In the genomic region with DNA sequence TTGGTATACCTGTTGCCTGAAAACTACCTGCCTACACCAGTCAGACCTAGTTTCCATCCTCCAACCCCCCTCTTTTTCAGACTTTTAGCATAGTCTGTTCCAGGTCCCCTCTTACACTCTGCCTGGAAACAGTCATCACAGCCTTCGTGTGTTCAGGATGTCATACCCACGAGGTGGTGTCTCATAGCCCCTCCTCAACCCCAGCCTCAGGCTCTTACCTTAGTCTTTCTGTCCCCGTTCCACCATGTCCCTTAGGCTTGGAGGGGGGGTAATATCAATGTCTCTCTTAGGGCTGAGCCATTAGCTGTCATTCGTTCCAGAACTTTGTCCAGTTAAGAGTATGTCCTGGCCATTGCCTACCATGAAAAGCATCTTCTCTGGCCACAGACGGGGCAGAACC, we compare ENCODE assay signal across 8 mouse cellular contexts. TPM values are rescaled to one million over a fixed set of nuclear protein-coding genes. Genes with fewer than 3 reads are reported as not detected.
DNase-seq lines count a peak whose midpoint lies in the region; ATAC-seq and TF ChIP-seq lines count a peak whose summit lies in the region.

No protein-coding gene starts in this region.

- TF ChIP-seq CTCF in G1E (IDR thresholded peaks at IDR 0.05; ENCODE audit: low read depth, low read length): no peak

- H3K27ac ChIP-seq in heart, embryonic 14.5 days (replicated peaks in 1 of 2; ENCODE audit: control insufficient read depth in 1 of 2, insufficient read depth in 1 of 2, low read depth in 2 of 2, low read length in 2 of 2): no peak overlapping the region
- no peak overlapping the region for H3K27ac ChIP-seq in heart, embryonic 10.5 days
- no peak overlapping the region for H3K27ac ChIP-seq in hindbrain, embryonic 11.5 days (ENCODE audit: low read depth, low read length)
- no peak overlapping the region for H3K27ac ChIP-seq in midbrain, embryonic 13.5 days

- H3K36me3 ChIP-seq in heart, embryonic 14.5 days (ENCODE audit: control insufficient read depth, insufficient read depth, low read length): no peaks in the 10 kb centered on the region
- no peaks in the 10 kb centered on the region for H3K36me3 ChIP-seq in heart, embryonic 10.5 days
- no peaks in the 10 kb centered on the region for H3K36me3 ChIP-seq in G1E (replicated peaks)
- no peaks in the 10 kb centered on the region for H3K36me3 ChIP-seq in hindbrain, embryonic 11.5 days (ENCODE audit: control insufficient read depth, insufficient read depth, low read length)
- H3K36me3 ChIP-seq in midbrain, embryonic 13.5 days: no peaks in the 10 kb centered on the region

- H3K4me3 ChIP-seq in heart, embryonic 14.5 days (ENCODE audit: control insufficient read depth in 1 of 2, insufficient read depth in 1 of 2, low read depth in 1 of 2, low read length in 2 of 2): no peak overlapping the region
- no peak overlapping the region for H3K4me3 ChIP-seq in heart, embryonic 10.5 days
- peak overlapping the region; percentile 63; the same call in 1 of the 2 replicates for H3K4me3 ChIP-seq in G1E (ENCODE audit: low read depth, low read length)
- no peak overlapping the region for H3K4me3 ChIP-seq in hindbrain, embryonic 11.5 days (ENCODE audit: low read depth, low read length)
- H3K4me3 ChIP-seq in midbrain, embryonic 13.5 days (replicated peaks): no peak overlapping the region

- no peak overlapping the region for H3K9ac ChIP-seq in heart, embryonic 14.5 days (ENCODE audit: low read length)
- no peak overlapping the region for H3K9ac ChIP-seq in hindbrain, embryonic 11.5 days (ENCODE audit: low read depth, low read length)
- no peak overlapping the region for H3K9ac ChIP-seq in midbrain, embryonic 13.5 days (replicated peaks)

- peaks cover 5 to 6% of the 10 kb centered on the region in 2 experiments; a peak in 1 of 4 replicates for H3K4me1 ChIP-seq in heart, embryonic 14.5 days (ENCODE audit: control insufficient read depth in 2 of 2, insufficient read depth in 2 of 2, low read length in 2 of 2)
- H3K4me1 ChIP-seq in heart, embryonic 10.5 days: peaks cover 7% of the 10 kb centered on the region; the same call in 1 of the 2 replicates
- peaks cover 32% of the 10 kb centered on the region for H3K4me1 ChIP-seq in G1E (ENCODE audit: insufficient read depth, low read depth, low read length)
- no peaks in the 10 kb centered on the region for H3K4me1 ChIP-seq in hindbrain, embryonic 11.5 days (replicated peaks; ENCODE audit: control insufficient read depth, insufficient read depth, low read length)
- 0 out of 2 replicates have a peak, but pooled peaks cover 4% of the 10 kb centered on the region for H3K4me1 ChIP-seq in midbrain, embryonic 13.5 days (replicated peaks)

- H3K4me2 ChIP-seq in heart, embryonic 14.5 days (ENCODE audit: low read length): no peak overlapping the region
- H3K4me2 ChIP-seq in hindbrain, embryonic 11.5 days (replicated peaks; ENCODE audit: low read depth, low read length): no peak overlapping the region
- H3K4me2 ChIP-seq in midbrain, embryonic 13.5 days (replicated peaks): no peak overlapping the region

- no peak for DNase-seq in heart, embryonic 10.5 days (ENCODE audit: low spot score)
- DNase-seq in G1E (ENCODE audit: low spot score): no peak
- no peak for DNase-seq in hindbrain, embryonic 11.5 days (ENCODE audit: low spot score)
- DNase-seq in retina, postnatal 1 day: no peak
- DNase-seq in ovary, postnatal 14 days (ENCODE audit: low spot score): no peak
- DNase-seq in layer of hippocampus, adult 9-10 months (ENCODE audit: low spot score): no peak

- no peaks in the 10 kb centered on the region for H3K27me3 ChIP-seq in heart, embryonic 14.5 days (ENCODE audit: control insufficient read depth, insufficient read depth, low read length)
- H3K27me3 ChIP-seq in heart, embryonic 10.5 days (ENCODE audit: insufficient read depth, poor library complexity, severe bottlenecking): peaks cover 15% of the 10 kb centered on the region
- peaks cover 22% of the 10 kb centered on the region for H3K27me3 ChIP-seq in G1E (ENCODE audit: insufficient read depth, low read length)
- H3K27me3 ChIP-seq in hindbrain, embryonic 11.5 days (ENCODE audit: control insufficient read depth, insufficient read depth, low read length): no peaks in the 10 kb centered on the region
- H3K27me3 ChIP-seq in midbrain, embryonic 13.5 days: 0 out of 2 replicates have a peak, but pooled peaks cover 2% of the 10 kb centered on the region

- ATAC-seq in heart, embryonic 14.5 days (ENCODE audit: insufficient number of reproducible peaks, insufficient read depth, low FRiP score, low read depth): 0 out of 2 replicates have a peak, but pooled peaks have one; percentile 11
- no peak for ATAC-seq in G1E (ENCODE audit: extremely low read depth, insufficient number of reproducible peaks, low FRiP score, poor library complexity, severe bottlenecking)
- 0 out of 2 replicates have a peak, but pooled peaks have one; percentile 2 for ATAC-seq in hindbrain, embryonic 11.5 days (ENCODE audit: low FRiP score)
- ATAC-seq in midbrain, embryonic 13.5 days: peak; percentile 63

- H3K9me3 ChIP-seq in heart, embryonic 14.5 days (ENCODE audit: control insufficient read depth, low read length): no peaks in the 10 kb centered on the region
- H3K9me3 ChIP-seq in heart, embryonic 10.5 days: no peaks in the 10 kb centered on the region
- H3K9me3 ChIP-seq in G1E (replicated peaks): 0 out of 2 replicates have a peak, but pooled peaks cover 2% of the 10 kb centered on the region
- no peaks in the 10 kb centered on the region for H3K9me3 ChIP-seq in hindbrain, embryonic 11.5 days (ENCODE audit: control insufficient read depth, low read length)
- H3K9me3 ChIP-seq in midbrain, embryonic 13.5 days: no peaks in the 10 kb centered on the region

- 26% methylated on average over 5 of the region's 5 CpGs for WGBS in heart, embryonic 14.5 days
- 24% methylated on average over 5 of the region's 5 CpGs for WGBS in heart, embryonic 10.5 days
- 34% methylated on average over 5 of the region's 5 CpGs for WGBS in hindbrain, embryonic 11.5 days
- 29% methylated on average over 5 of the region's 5 CpGs for WGBS in midbrain, embryonic 13.5 days

RNA-seq across cellular contexts. Expression of a gene that starts 9.0 kb away (rescaled TPM):
- polyA plus RNA-seq in heart, embryonic 14.5 days (2014; fragmentation: Nextera tagmentation; extraction: Ambion mirVana): 0.78 TPM in 1 of 2 replicates, not detected in the other
- 0.62 and 0.84 TPM in 2 replicates for polyA plus RNA-seq in heart, embryonic 10.5 days (2016; fragmentation: Nextera tagmentation; extraction: Ambion mirVana)
- not detected in 2 replicates for total RNA-seq in G1E (2014; fragmentation: Nextera tagmentation)
- total RNA-seq in G1E (2017): 0.11 TPM in 1 of 2 replicates, not detected in the other
- polyA plus RNA-seq in G1E (2012): not detected in 2 replicates
- 0.26 and 0.32 TPM in 2 replicates for polyA plus RNA-seq in hindbrain, embryonic 11.5 days (2014; fragmentation: Nextera tagmentation; extraction: Ambion mirVana)
- not detected in 2 replicates for polyA plus RNA-seq in midbrain, embryonic 13.5 days (2015; fragmentation: Nextera tagmentation; extraction: Ambion mirVana)

RNA-seq across cellular contexts. Expression of a gene that starts 18.2 kb away (rescaled TPM):
- 5.7 and 9.3 TPM in 2 replicates for polyA plus RNA-seq in heart, embryonic 14.5 days (2014; fragmentation: Nextera tagmentation; extraction: Ambion mirVana)
- 4.2 and 7.1 TPM in 2 replicates for polyA plus RNA-seq in heart, embryonic 10.5 days (2016; fragmentation: Nextera tagmentation; extraction: Ambion mirVana)
- total RNA-seq in G1E (2014; fragmentation: Nextera tagmentation) (11.0 and 16.1 TPM in 2 replicates), G1E (2017) (2.8 and 3.8 TPM in 2 replicates)
- polyA plus RNA-seq in G1E (2012): 0.62 and 1.3 TPM in 2 replicates
- polyA plus RNA-seq in hindbrain, embryonic 11.5 days (2014; fragmentation: Nextera tagmentation; extraction: Ambion mirVana): 8.6 and 13.8 TPM in 2 replicates
- 13.1 and 15.3 TPM in 2 replicates for polyA plus RNA-seq in midbrain, embryonic 13.5 days (2015; fragmentation: Nextera tagmentation; extraction: Ambion mirVana)

RNA-seq across cellular contexts. Expression of a gene that starts 21.2 kb away (rescaled TPM):
- polyA plus RNA-seq in heart, embryonic 14.5 days (2014; fragmentation: Nextera tagmentation; extraction: Ambion mirVana): 72.8 and 74.9 TPM in 2 replicates
- 77.6 and 101 TPM in 2 replicates for polyA plus RNA-seq in heart, embryonic 10.5 days (2016; fragmentation: Nextera tagmentation; extraction: Ambion mirVana)
- total RNA-seq in G1E (2014; fragmentation: Nextera tagmentation) (336 and 447 TPM in 2 replicates), G1E (2017) (214 and 244 TPM in 2 replicates)
- polyA plus RNA-seq in G1E (2012): 198 and 298 TPM in 2 replicates
- 113 and 159 TPM in 2 replicates for polyA plus RNA-seq in hindbrain, embryonic 11.5 days (2014; fragmentation: Nextera tagmentation; extraction: Ambion mirVana)
- 128 and 147 TPM in 2 replicates for polyA plus RNA-seq in midbrain, embryonic 13.5 days (2015; fragmentation: Nextera tagmentation; extraction: Ambion mirVana)

RNA-seq across cellular contexts. Expression of a gene that starts 41.9 kb away (rescaled TPM):
- 0.32 and 0.36 TPM in 2 replicates for polyA plus RNA-seq in heart, embryonic 14.5 days (2014; fragmentation: Nextera tagmentation; extraction: Ambion mirVana)
- polyA plus RNA-seq in heart, embryonic 10.5 days (2016; fragmentation: Nextera tagmentation; extraction: Ambion mirVana): 0.18 TPM in 1 of 2 replicates, not detected in the other
- total RNA-seq in G1E (2014; fragmentation: Nextera tagmentation) (not detected in 2 replicates), G1E (2017) (not detected in 2 replicates)
- polyA plus RNA-seq in G1E (2012): not detected in 2 replicates
- not detected in 2 replicates for polyA plus RNA-seq in hindbrain, embryonic 11.5 days (2014; fragmentation: Nextera tagmentation; extraction: Ambion mirVana)
- polyA plus RNA-seq in midbrain, embryonic 13.5 days (2015; fragmentation: Nextera tagmentation; extraction: Ambion mirVana): 0.14 and 0.32 TPM in 2 replicates

RNA-seq across cellular contexts. Expression of a gene that starts 51.7 kb away (rescaled TPM):
- 0.38 and 0.62 TPM in 2 replicates for polyA plus RNA-seq in heart, embryonic 14.5 days (2014; fragmentation: Nextera tagmentation; extraction: Ambion mirVana)
- 0.23 and 0.29 TPM in 2 replicates for polyA plus RNA-seq in heart, embryonic 10.5 days (2016; fragmentation: Nextera tagmentation; extraction: Ambion mirVana)
- total RNA-seq in G1E (2014; fragmentation: Nextera tagmentation) (not detected in 2 replicates), G1E (2017) (0.41 and 0.44 TPM in 2 replicates)
- 0.06 and 0.10 TPM in 2 replicates for polyA plus RNA-seq in G1E (2012)
- polyA plus RNA-seq in hindbrain, embryonic 11.5 days (2014; fragmentation: Nextera tagmentation; extraction: Ambion mirVana): 0.29 and 0.94 TPM in 2 replicates
- polyA plus RNA-seq in midbrain, embryonic 13.5 days (2015; fragmentation: Nextera tagmentation; extraction: Ambion mirVana): 0.43 TPM in 1 of 2 replicates, not detected in the other
